Mouse (Mus musculus): Measurements from ENCODE around the gene Vmn1r29. TPM values are rescaled to one million over a fixed set of nuclear protein-coding genes. Genes with fewer than 3 reads are reported as not detected.
A peak's percentile ranks its signal among the peaks of the same experiment; 100 is the strongest.
"Not testable (repeated sequence)": the region's sequence is repeated elsewhere in the genome, so short reads cannot be mapped to it uniquely, and the experiment has no call there.

The Vmn1r29 gene
- not detected for total RNA-seq (2021)
- long read RNA-seq, experiment 1 = 0 reads
- long read RNA-seq, experiment 2 = 0 reads

DNA sequence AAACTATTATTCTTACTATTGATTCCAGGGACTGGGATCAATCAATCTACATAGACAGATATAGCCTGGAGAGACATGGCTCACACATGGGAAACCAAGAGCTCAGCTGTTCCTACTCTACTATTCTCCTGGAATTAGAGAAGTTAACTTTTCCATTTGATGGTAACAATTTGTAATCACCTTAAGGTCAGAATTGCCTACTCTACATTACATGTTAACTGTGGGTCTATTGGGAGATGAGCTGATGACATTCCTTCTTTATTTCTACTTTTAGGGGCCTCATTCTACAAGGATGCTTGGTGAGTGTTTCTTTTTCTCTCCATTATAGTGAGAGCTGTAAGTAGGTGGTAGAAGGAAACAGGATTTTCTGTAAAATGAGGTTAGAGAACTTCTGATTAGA is at the start of gene Vmn1r29:
TSS of gene Vmn1r29 (plus strand) at position 301 of the 400 bp plus-strand sequence.
- DNase-seq = no peak

DNA sequence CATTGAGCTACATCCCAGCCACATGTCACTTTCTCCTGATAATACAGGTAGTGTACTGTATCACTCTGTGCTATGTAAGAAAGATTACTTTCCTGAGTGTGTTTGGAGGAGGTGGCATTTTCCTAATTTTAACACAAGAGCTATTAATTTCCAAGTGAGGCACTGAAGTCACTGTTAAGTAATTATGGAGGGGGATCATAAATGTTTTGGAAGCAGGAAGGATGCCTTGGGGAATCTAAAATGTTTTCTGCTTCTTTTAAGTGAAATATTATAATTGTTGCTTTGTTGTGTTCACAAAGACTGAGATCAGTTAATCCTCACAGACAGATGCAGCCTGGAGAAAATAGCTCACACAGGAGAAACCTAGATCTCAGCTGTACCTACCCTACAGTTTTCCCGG is 39.6 kb upstream of the Vmn1r29 start, which contains the start of gene Vmn1r28:
TSS of gene Vmn1r28 (plus strand) at position 301 of the 400 bp plus-strand sequence.
- DNase-seq = no peak

DNA sequence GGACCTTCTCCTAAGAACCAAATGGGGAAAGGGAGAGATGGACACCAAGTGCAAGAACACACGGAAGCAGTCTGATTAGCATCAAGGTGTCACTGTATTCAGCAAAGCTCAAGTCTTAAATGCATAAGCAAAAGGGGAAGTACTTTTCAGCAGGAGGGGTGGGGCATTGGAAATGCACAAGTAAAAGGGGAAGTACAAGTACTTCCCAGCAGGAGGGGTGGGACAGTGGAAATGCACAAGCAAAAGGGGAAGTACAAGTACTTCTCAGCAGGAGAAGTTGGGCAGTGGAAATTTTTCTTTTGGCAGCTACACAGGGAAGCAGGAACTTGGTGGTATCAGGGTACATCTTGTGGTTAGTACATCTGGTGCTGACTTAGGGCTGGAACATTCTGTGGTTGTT is 21.7 kb upstream of the Vmn1r29 start:
- DNase-seq = not testable (repeated sequence)

DNA sequence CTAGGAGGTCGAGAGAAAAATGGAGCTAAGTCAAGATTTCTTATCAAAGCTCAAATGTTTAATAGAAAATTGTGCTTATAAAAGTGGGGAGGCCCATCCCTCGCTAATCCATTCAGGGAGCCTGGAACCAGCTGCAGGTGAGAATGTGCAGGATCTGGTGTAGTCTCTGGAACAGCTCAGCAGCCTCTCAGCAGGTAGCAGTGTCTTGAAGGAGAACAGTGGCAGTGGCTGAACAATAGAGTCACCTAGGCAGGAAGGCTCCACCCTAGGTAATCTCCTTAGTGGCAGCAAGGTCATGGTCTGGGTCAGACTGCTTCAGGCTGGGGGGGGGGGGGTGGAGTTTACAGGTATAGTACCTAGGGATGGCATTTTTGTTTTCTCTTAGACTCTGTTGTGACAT is 9.1 kb upstream of the Vmn1r29 start:
- DNase-seq = no peak

DNA sequence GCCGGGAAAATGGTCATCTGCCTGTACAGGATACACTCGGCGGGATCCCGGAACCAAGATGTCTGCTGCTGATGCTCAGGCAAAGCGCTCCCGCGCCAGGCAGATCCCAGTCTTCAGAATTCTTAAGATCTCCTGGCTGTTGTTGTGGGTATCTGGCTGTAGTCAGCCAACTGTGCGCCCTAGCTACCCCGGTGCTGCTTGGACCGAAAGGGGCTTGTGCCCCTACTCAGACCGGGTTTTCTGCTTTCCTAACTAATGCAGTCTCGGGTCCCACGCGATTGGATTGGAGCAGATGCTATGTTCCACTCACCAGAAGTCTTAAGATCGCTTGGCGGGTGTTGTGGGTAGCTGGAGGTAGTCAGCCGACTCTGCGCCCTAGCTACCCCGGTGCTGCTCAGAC is 2.8 kb upstream of the Vmn1r29 start:
- not testable (repeated sequence) for DNase-seq

DNA sequence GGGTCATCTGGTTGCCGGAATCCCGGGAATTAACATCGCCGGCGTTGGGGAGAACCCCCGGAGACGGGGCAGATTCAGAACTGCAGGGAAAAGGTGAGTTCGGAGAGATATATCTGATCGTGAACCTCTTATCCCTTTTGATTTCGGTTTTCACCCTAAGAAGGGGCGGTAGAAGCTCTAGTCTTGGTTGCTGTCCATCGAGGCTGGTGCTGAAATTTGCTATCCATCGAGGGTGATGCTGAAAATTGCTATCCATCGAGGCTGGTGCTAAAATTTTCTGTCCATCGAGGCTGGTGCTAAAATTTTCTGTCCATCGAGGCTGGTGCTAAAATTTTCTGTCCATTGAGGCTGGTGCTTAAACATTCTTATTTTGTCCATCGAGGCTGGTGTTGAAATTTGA is 29.3 kb downstream of the Vmn1r29 start:
- DNase-seq = peak; percentile 3

Other genes starting within 250 kb of the Vmn1r29 start
- not detected for gene Vmn1r27, start 82.7 kb upstream of the Vmn1r29 start, total RNA-seq (2021)
- not detected for gene Vmn1r28, start 39.5 kb upstream of the Vmn1r29 start, total RNA-seq (2021)
- not detected for gene Vmn1r30, start 141.8 kb downstream of the Vmn1r29 start, total RNA-seq (2021)
- not detected for gene Vmn1r31, start 173.8 kb downstream of the Vmn1r29 start, total RNA-seq (2021)